Mouse (Mus musculus) ES-CJ7 (cell line): ENCODE results near the gene E130114P18Rik.

Source experiments
- DNase-seq: peaks from one replicate; pipeline ENCODE4 v3.0.0; 2011; ENCODE audit warnings: low read depth, low spot score

E130114P18Rik gene

DNA sequence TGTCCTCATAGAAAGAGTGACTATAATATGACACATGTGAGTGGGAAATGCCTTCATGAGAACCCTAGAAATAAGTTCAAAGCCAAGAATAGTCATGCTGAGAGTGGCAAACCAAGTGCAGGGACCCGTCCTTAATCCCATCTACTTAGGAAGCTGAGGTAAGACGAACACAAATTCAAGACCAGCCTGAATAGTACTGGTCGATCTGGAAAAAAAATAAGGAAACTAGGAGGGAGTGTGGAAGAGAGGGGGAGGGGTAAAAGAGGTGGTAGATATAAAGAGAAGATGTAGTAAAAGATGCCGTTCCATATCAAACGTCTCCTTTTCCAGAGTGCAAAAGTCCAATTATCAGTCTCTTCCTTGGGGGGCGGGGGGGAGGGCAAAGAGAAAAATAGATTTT, 213.7 kb downstream of the E130114P18Rik start:
- no peak for DNase-seq

DNA sequence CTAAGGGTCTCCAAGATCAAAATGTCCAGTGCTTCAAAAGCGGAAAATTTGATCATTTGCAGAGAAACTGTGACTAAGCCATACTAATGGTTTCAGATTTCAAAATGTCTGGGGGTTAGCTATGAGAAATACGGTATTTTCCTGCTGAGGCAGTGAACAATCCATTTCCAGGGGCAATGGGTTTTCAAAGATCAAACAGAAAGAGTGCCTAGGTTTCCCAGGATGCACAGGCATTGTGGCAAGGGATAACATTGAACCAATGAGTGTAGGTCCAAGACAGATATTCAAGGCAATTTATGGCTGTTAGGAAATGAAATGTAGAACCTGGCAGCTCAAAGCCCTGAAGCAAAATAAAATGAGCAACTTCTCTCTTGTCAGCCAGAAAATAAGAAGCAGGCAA, 220.3 kb downstream of the E130114P18Rik start:
- DNase-seq = no peak

DNA sequence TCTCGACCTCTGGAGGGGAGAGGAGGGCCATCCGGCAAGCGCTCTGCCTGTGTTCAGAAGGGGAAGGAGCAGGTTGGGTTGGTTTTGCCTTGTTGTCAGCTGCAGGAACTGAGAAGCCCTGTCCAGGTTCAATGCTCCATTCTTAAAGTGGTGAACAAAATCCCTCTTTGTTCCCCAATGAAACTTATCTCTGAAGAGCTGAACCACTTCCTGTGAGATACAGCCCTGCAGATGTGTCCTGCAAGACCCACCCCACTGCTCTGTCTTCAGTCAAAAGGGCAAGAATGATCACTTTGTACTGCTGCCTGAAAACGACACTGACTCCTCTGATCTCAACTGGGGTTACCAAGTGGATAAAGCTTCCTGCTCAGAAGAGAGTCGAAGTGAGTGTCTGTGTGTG, 233.9 kb downstream of the E130114P18Rik start:
- no peak for DNase-seq

DNA sequence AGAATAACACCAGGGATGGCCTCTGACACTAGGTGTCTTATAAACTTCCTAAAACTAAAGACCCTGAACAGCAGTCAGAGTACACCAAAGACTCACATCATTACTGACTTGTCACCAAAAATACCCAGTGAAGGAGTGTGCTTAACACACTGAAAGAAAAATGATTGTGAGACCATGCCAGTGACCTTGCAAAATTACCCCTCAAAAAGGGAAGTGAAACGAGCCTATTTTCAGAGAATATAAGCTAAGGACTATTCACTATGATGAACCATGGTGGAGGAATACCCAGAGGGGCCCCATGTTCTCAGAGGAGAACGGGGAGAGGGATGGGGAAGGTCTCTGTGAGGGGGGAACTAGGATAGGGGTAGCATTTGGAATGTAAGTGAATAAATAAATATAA, 245.8 kb downstream of the E130114P18Rik start:
- no peak for DNase-seq

DNA sequence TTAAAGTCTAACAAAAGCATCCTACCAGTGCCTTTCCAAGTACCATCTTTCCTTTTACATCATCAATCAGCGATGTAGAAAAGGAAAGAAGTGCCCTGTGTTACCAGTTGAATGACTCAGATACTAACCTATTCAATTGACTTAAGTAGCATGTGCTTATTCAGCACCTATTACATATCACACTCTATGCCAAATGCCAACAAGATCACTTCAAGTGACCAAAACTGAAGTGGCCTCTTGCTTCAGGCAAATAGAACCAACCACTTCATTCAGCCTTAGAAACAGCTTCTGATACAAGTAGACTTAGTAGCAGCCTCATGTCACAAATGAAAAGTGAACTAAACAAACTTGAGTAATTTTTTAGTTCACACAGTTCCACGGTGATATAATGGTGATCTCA, 249.4 kb downstream of the E130114P18Rik start:
- no peak for DNase-seq
